Mouse (Mus musculus) liver, postnatal 0 days (tissue): ENCODE measurements around the gene Fyb.

ENCODE experiments used
- CTCF ChIP-seq: sonication (generic); IDR thresholded peaks from 2 replicates; pipeline ENCODE4 v1.5.1; 2016; ENCODE audit warnings: antibody characterized with exemption, low read depth
- EP300 ChIP-seq: IDR thresholded peaks from 2 replicates; pipeline ENCODE4 v1.6.1; 2016; ENCODE audit warnings: antibody characterized with exemption, low read depth, mild to moderate bottlenecking

- TF ChIP-seq CTCF (no peak), EP300 (no peak)
Observed at GRCm38 (mm10) chr15:6560696-6561095, 38.0 kb downstream of the Fyb start.
